ENCODE assay signal across 10 mouse cellular contexts in genomic region chr13:94298401-94298800, GRCm38 (mm10). TPM values are rescaled to one million over a fixed set of nuclear protein-coding genes. Genes with fewer than 3 reads are reported as not detected.
DNase-seq lines count a peak whose midpoint lies in the region; ATAC-seq lines count a peak whose summit lies in the region.
"Had no signal": no experiment of that assay in that cellular context is flagged by ENCODE, and none has a peak within 500 bp of the region (broad histone marks: within the 10 kb centered on the region; RNA-seq: fewer than 3 reads in every experiment).

No protein-coding gene starts in this region.

- H3K9me3 ChIP-seq in midbrain, embryonic 13.5 days = no peaks in the 10 kb centered on the region

- H3K36me3 ChIP-seq in midbrain, embryonic 13.5 days = no peaks in the 10 kb centered on the region

- H3K4me1 ChIP-seq in midbrain, embryonic 13.5 days (replicated peaks) = no peaks in the 10 kb centered on the region; the same call in 1 of the 2 replicates

- 89% methylated on average over 4 of the region's 4 CpGs for WGBS in midbrain, embryonic 13.5 days

- H3K4me2 ChIP-seq in midbrain, embryonic 13.5 days (replicated peaks) = no peak overlapping the region

- H3K9ac ChIP-seq in midbrain, embryonic 13.5 days (replicated peaks) = no peak overlapping the region
- H3K9ac ChIP-seq: forebrain, postnatal 0 days had no signal

- H3K27ac ChIP-seq in midbrain, embryonic 13.5 days = no peak overlapping the region

- DNase-seq in 416B (ENCODE audit: low read depth) = peak; percentile 95
- peak; percentile 92 for DNase-seq in NIH3T3 (ENCODE audit: low read depth)
- peak; percentile 13 for DNase-seq in gastrocnemius, postnatal 10 days
- peak; percentile 27 for DNase-seq in lung, postnatal 10 days
- no peak for DNase-seq in frontal cortex, postnatal 14 days (ENCODE audit: low spot score in 2 of 2)
- DNase-seq: cerebellum, adult 9-10 months; forebrain, postnatal 0 days; thymus, postnatal 14 days had no signal

- ATAC-seq in megakaryocyte-erythroid progenitor cell, adult 5-6 weeks (replicated peaks; ENCODE audit: low FRiP score, low TSS enrichment, poor library complexity, severe bottlenecking) = no peak
- no peak for ATAC-seq in midbrain, embryonic 13.5 days
- ATAC-seq: forebrain, postnatal 0 days had no signal

- no peaks in the 10 kb centered on the region for H3K27me3 ChIP-seq in midbrain, embryonic 13.5 days

- no peak overlapping the region for H3K4me3 ChIP-seq in midbrain, embryonic 13.5 days (replicated peaks)

RNA-seq across cellular contexts. Expression of gene Scamp1, which starts 12.7 kb away (rescaled TPM):
- total RNA-seq in gastrocnemius, postnatal 10 days (2021) = 10 to 100 TPM; 19.0 to 22.5 TPM
- total RNA-seq in megakaryocyte-erythroid progenitor cell, adult 5-6 weeks (2014; fragmentation: Nextera tagmentation) = 9.5 and 12.4 TPM in 2 replicates
- total RNA-seq in megakaryocyte-erythroid progenitor cell, adult 5-6 weeks (2017) = 12.6 and 24.4 TPM in 2 replicates
- polyA plus RNA-seq in midbrain, embryonic 13.5 days (2015; fragmentation: Nextera tagmentation; extraction: Ambion mirVana) = 121 and 129 TPM in 2 replicates

Comparison
In these comparisons a context has a peak if more than half of its experiments do, and no peak if none do; other contexts are left out.
1. DNase-seq: peak in 416B (single experiment), NIH3T3 (single experiment), gastrocnemius, postnatal 10 days (single experiment) and lung, postnatal 10 days (single experiment); none in frontal cortex, postnatal 14 days (0 of 2).